Comparison of ENCODE assay signal across 7 mouse cellular contexts in the genomic region with DNA sequence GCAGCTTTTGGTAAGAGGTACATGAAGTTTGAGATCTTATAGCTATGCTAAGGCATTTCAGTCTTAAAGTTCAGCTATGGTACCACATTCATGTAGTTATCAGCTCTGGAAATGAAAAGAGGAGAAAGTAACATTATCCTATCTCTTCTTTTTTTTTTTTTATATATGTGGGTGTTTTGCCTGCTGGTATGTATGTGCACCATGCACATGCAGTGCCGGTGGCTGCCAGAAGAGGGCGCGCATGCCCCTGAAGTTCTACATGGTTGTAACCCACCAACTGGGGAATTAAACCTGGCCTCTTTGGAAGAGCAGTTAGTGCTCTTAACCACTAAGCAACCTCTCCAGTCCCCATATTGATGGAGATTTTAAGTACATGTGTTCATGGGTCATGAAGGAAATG. TPM values are rescaled to one million over a fixed set of nuclear protein-coding genes. Genes with fewer than 3 reads are reported as not detected.
DNase-seq lines count a peak whose midpoint lies in the region; ATAC-seq and TF ChIP-seq lines count a peak whose summit lies in the region.
"Not testable (repeated sequence)": the region's sequence is repeated elsewhere in the genome, so short reads cannot be mapped to it uniquely, and the experiment has no call there.

No protein-coding gene starts in this region.

- not testable (repeated sequence) for H3K4me2 ChIP-seq in stomach, postnatal 0 days (replicated peaks; ENCODE audit: low read depth)

- H3K9ac ChIP-seq in stomach, postnatal 0 days (ENCODE audit: low read length): not testable (repeated sequence)

- intact Hi-C loops in gastrocnemius, adult 2 months (cut with DNase I); left cerebral cortex, adult 2 months (cut with DNase I): not testable (repeated sequence)

- H3K27me3 ChIP-seq in E14TG2a.4 (ENCODE audit: insufficient read depth, low read length); stomach, postnatal 0 days (ENCODE audit: control insufficient read depth, insufficient read depth, low read length): not testable (repeated sequence)

- H3K36me3 ChIP-seq in E14TG2a.4 (ENCODE audit: insufficient read depth, low read length); stomach, postnatal 0 days (ENCODE audit: control insufficient read depth, insufficient read depth, low read length): not testable (repeated sequence)

- ATAC-seq in megakaryocyte progenitor cell, adult 5-6 weeks (replicated peaks; ENCODE audit: poor library complexity): peak; percentile 76
- not testable (repeated sequence) for ATAC-seq in stomach, postnatal 0 days (ENCODE audit: low FRiP score, low TSS enrichment)

- H3K9me3 ChIP-seq in E14TG2a.4 (ENCODE audit: low read length); stomach, postnatal 0 days (ENCODE audit: control insufficient read depth, low read length): not testable (repeated sequence)

- 46% methylated on average over 3 of the region's 3 CpGs for WGBS in stomach, postnatal 0 days

- not testable (repeated sequence) for H3K4me1 ChIP-seq in E14TG2a.4 (replicated peaks; ENCODE audit: low read depth, low read length); stomach, postnatal 0 days (replicated peaks; ENCODE audit: control insufficient read depth, insufficient read depth)

- peak; percentile 90 for TF ChIP-seq CTCF in E14TG2a.4 (conservative IDR thresholded peaks at IDR 0.05; ENCODE audit: low read length)
- peak; percentile 25; the same call in 1 of the 2 replicates for TF ChIP-seq CTCF in gastrocnemius, adult 2 months (IDR thresholded peaks at IDR 0.05)
- peak; percentile 12 for TF ChIP-seq CTCF in left cerebral cortex, adult 2 months (IDR thresholded peaks at IDR 0.05)
- peak; percentile 38 for TF ChIP-seq CTCF in stomach, postnatal 0 days (IDR thresholded peaks at IDR 0.05; ENCODE audit: low read depth)

- H3K4me3 ChIP-seq in E14TG2a.4 (replicated peaks; ENCODE audit: low read length); gastrocnemius, adult 2 months; left cerebral cortex, adult 2 months; stomach, postnatal 0 days (ENCODE audit: low read depth, low read length): not testable (repeated sequence)

- peak; percentile 80 for DNase-seq in ZHBTc4 (ENCODE audit: low read depth, low spot score)
- peak; percentile 3 to 17 for DNase-seq in cerebellum, postnatal 14 days
- not testable (repeated sequence) for DNase-seq in gastrocnemius, adult 2 months; left cerebral cortex, adult 2 months (ENCODE audit: extremely low spot score in 1 of 2, low spot score in 2 of 2)
- peak; percentile 14 for DNase-seq in stomach, postnatal 0 days (ENCODE audit: low spot score)

- not testable (repeated sequence) for TF ChIP-seq EP300 in stomach, postnatal 0 days (optimal IDR thresholded peaks at IDR 0.05)

- not testable (repeated sequence) for H3K27ac ChIP-seq in gastrocnemius, adult 2 months; left cerebral cortex, adult 2 months; stomach, postnatal 0 days (replicated peaks)

RNA-seq across cellular contexts. Expression of a gene that starts 49.5 kb away (rescaled TPM):
- 1 to 10 TPM; 8.1 to 9.7 TPM for total RNA-seq in gastrocnemius, adult 2 months (2021)
- 10 to 100 TPM; 67.1 to 71.4 TPM for total RNA-seq in left cerebral cortex, adult 2 months (2021)
- 162 and 165 TPM in 2 replicates for total RNA-seq in megakaryocyte progenitor cell, adult 5-6 weeks (2015)
- 221 and 237 TPM in 2 replicates for total RNA-seq in megakaryocyte progenitor cell, adult 5-6 weeks (2017)
- polyA plus RNA-seq in stomach, postnatal 0 days (2015; fragmentation: Nextera tagmentation; extraction: Ambion mirVana): 32.0 and 32.4 TPM in 2 replicates

Comparison
In these comparisons a context has a peak if more than half of its experiments do, and no peak if none do; other contexts are left out.
1. CTCF ChIP-seq: peak in every context shown above with its lines; median percentile 90 in E14TG2a.4; 38 in stomach, postnatal 0 days; 25 in gastrocnemius, adult 2 months; 12 in left cerebral cortex, adult 2 months.
2. RNA of a gene that starts 49.5 kb away (total RNA-seq): 162 to 237 TPM in megakaryocyte progenitor cell, adult 5-6 weeks and 67.1 to 71.4 TPM in left cerebral cortex, adult 2 months; 8.1 to 9.7 TPM in gastrocnemius, adult 2 months; every median in the first group is over 4 times any median in the second.